Mouse (Mus musculus) embryo, embryonic 11.5 days (tissue): ENCODE results near the gene Mkrn1.
"Not testable (repeated sequence)": the region's sequence is repeated elsewhere in the genome, so short reads cannot be mapped to it uniquely, and the experiment has no call there.

Experiments
- DNase-seq: peaks from one replicate; pipeline ENCODE4 v3.0.0-alpha.2; 2012; ENCODE audit warnings: low read depth, low spot score

The Mkrn1 gene

GRCm38 (mm10) chr6:39430722-39431121 is 10.5 kb upstream of the Mkrn1 start:
- no peak for DNase-seq

GRCm38 (mm10) chr6:39429007-39429788 is 8.9 kb upstream of the Mkrn1 start:
- no peak for DNase-seq

GRCm38 (mm10) chr6:39427276-39428003 is 7.2 kb upstream of the Mkrn1 start:
- DNase-seq = no peak

- no peak for DNase-seq
Measured at GRCm38 (mm10) chr6:39426725-39427124, 6.5 kb upstream of the Mkrn1 start.

- DNase-seq = no peak
Measured at GRCm38 (mm10) chr6:39425181-39425580, 4.9 kb upstream of the Mkrn1 start.

- DNase-seq = no peak
Measured at GRCm38 (mm10) chr6:39423686-39424085, 3.4 kb upstream of the Mkrn1 start.

- DNase-seq = no peak
Measured at GRCm38 (mm10) chr6:39423130-39423551, 2.9 kb upstream of the Mkrn1 start.

GRCm38 (mm10) chr6:39420867-39421266 is 605 bp upstream of the Mkrn1 start:
- no peak for DNase-seq

- DNase-seq = no peak
Measured at GRCm38 (mm10) chr6:39419386-39419850, 844 bp downstream of the Mkrn1 start.

GRCm38 (mm10) chr6:39416654-39417053 is 3.6 kb downstream of the Mkrn1 start:
- DNase-seq = not testable (repeated sequence)

- DNase-seq = peak; percentile 37
Measured at GRCm38 (mm10) chr6:39415762-39416161, 4.5 kb downstream of the Mkrn1 start.

- no peak for DNase-seq
Measured at GRCm38 (mm10) chr6:39414106-39414505, 6.2 kb downstream of the Mkrn1 start.

- no peak for DNase-seq
Measured at GRCm38 (mm10) chr6:39406480-39406879, 13.8 kb downstream of the Mkrn1 start.

- DNase-seq = no peak
Measured at GRCm38 (mm10) chr6:39403136-39403535, 17.1 kb downstream of the Mkrn1 start.

GRCm38 (mm10) chr6:39400343-39400742 is 19.9 kb downstream of the Mkrn1 start:
- peak; percentile 29 for DNase-seq

GRCm38 (mm10) chr6:39398342-39398741 is 21.9 kb downstream of the Mkrn1 start:
- DNase-seq = no peak

GRCm38 (mm10) chr6:39397046-39397445 is 23.2 kb downstream of the Mkrn1 start:
- DNase-seq = no peak

GRCm38 (mm10) chr6:39395916-39396315 is 24.3 kb downstream of the Mkrn1 start:
- no peak for DNase-seq

GRCm38 (mm10) chr6:39395471-39395870 is 24.8 kb downstream of the Mkrn1 start:
- no peak for DNase-seq

- no peak for DNase-seq
Measured at GRCm38 (mm10) chr6:39389988-39390387, 30.3 kb downstream of the Mkrn1 start.

- no peak for DNase-seq
Measured at GRCm38 (mm10) chr6:39381125-39381880, 39.0 kb downstream of the Mkrn1 start, which contains the start of gene Rab19. Rab19 (plus strand) TSS chr6:39381175.

GRCm38 (mm10) chr6:39380276-39380675 is 40.0 kb downstream of the Mkrn1 start:
- no peak for DNase-seq
